Mouse (Mus musculus): Measurements from ENCODE around the gene Tcf19. TPM values are rescaled to one million over a fixed set of nuclear protein-coding genes. Genes with fewer than 3 reads are reported as not detected.
"Not testable (repeated sequence)": the region's sequence is repeated elsewhere in the genome, so short reads cannot be mapped to it uniquely, and the experiment has no call there.

Gene Tcf19
- polyA plus RNA-seq, 1 experiment from 2014 or later, result 88.0 TPM

- no peak for ATAC-seq (ENCODE audit: insufficient number of reproducible peaks, low FRiP score, low TSS enrichment, low read depth)
- 82% methylated on average over 9 of the region's 9 CpGs for WGBS
- Histone ChIP-seq H3K4me1 (no peaks in the 10 kb centered on the region), H3K27me3 (no peaks in the 10 kb centered on the region), H3K9me3 (no peaks in the 10 kb centered on the region), H3K4me3 (no peak overlapping the region), H3K27ac (no peak overlapping the region), H3K9ac (no peak overlapping the region), H3K4me2 (no peak overlapping the region), H3K36me3 (peaks cover 76% of the 10 kb centered on the region)
These were observed 7.7 kb upstream of the Tcf19 start for GRCm38 (mm10) chr17:35524354-35524753.

GRCm38 (mm10) chr17:35517526-35517925, 902 bp upstream of the Tcf19 start:
- no peak for ATAC-seq (ENCODE audit: insufficient number of reproducible peaks, low FRiP score, low TSS enrichment, low read depth)
- peak overlapping the region; percentile 70 for H3K27ac ChIP-seq
- H3K4me2 ChIP-seq, result peak overlapping the region; percentile 85
- H3K9ac ChIP-seq, result peak overlapping the region; percentile 55; the same call in 1 of the 2 replicates
- peaks cover 28% of the 10 kb centered on the region for H3K36me3 ChIP-seq
- 3% methylated on average over 12 of the region's 12 CpGs for WGBS
- no peaks in the 10 kb centered on the region for H3K27me3 ChIP-seq
- H3K9me3 ChIP-seq, result no peaks in the 10 kb centered on the region
- peak overlapping the region; percentile 65 for H3K4me3 ChIP-seq
- H3K4me1 ChIP-seq, result peaks cover 38% of the 10 kb centered on the region

DNA sequence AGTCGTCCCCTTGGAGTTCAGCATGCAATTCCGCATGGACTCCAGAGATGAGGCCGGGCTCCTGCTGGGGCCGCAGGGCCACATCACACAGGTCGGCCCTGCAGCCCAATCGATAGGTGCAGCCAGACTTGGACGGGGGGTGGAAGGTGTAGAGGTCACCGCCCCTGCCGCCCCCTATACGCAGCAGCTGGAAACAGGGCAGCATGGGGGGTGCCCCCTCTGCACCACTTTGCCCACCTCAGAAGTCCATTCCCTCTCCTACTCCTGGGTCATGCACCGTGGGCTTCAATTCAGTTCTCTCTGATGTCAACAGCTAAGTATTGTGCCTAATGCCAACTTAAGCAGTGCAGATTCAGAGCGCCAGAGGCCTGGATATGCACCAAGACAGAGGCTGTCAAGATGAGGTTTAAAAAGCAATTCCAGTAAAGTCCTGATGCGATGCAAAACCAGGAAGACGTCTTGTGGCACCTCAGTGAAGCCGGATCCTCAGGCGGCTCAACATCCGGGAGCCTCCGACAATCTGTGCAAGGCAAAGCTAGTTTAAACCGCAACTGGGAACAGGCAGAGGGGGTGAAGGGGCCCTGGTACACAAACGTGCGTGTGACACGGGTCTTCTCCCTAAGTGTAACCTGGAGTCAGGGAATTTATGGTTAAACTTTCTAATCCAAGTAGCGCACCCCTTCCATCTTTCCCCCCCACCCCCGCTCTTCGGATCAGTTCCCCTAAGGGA, 548 bp downstream of the Tcf19 start:
- 5% methylated on average over 25 of the region's 25 CpGs for WGBS
- Histone ChIP-seq H3K9ac (peak overlapping the region; percentile 52), H3K27me3 (no peaks in the 10 kb centered on the region), H3K27ac (peak overlapping the region; percentile 43), H3K36me3 (peaks cover 21% of the 10 kb centered on the region), H3K4me3 (peak overlapping the region; percentile 65), H3K9me3 (no peaks in the 10 kb centered on the region), H3K4me2 (peak overlapping the region; percentile 85), H3K4me1 (peaks cover 38% of the 10 kb centered on the region)
- ATAC-seq (ENCODE audit: insufficient number of reproducible peaks, low FRiP score, low TSS enrichment, low read depth), result no peak

- Histone ChIP-seq H3K27ac (no peak overlapping the region), H3K4me2 (peak overlapping the region; percentile 85), H3K4me3 (peak overlapping the region; percentile 65), H3K36me3 (peaks cover 15% of the 10 kb centered on the region; the same call in 1 of the 2 replicates), H3K27me3 (no peaks in the 10 kb centered on the region), H3K9me3 (no peaks in the 10 kb centered on the region), H3K9ac (0 out of 2 replicates have a peak overlapping the region, but pooled peaks have one; percentile 26), H3K4me1 (peaks cover 38% of the 10 kb centered on the region)
- ATAC-seq (ENCODE audit: insufficient number of reproducible peaks, low FRiP score, low TSS enrichment, low read depth), result no peak
- 44% methylated on average over 6 of the region's 6 CpGs for WGBS
These were observed 1.9 kb downstream of the Tcf19 start for GRCm38 (mm10) chr17:35514756-35515155.

- no peak overlapping the region for H3K4me3 ChIP-seq
- no peak for ATAC-seq (ENCODE audit: insufficient number of reproducible peaks, low FRiP score, low TSS enrichment, low read depth)
- H3K9ac ChIP-seq, result no peak overlapping the region
- H3K27me3 ChIP-seq, result 0 out of 2 replicates have a peak, but pooled peaks cover 4% of the 10 kb centered on the region
- peak overlapping the region; percentile 85; the same call in 1 of the 2 replicates for H3K4me2 ChIP-seq
- no peaks in the 10 kb centered on the region for H3K9me3 ChIP-seq
- no peak overlapping the region for H3K27ac ChIP-seq
- WGBS, result 26% methylated on average over 2 of the region's 2 CpGs
- H3K36me3 ChIP-seq, result peaks cover 15% of the 10 kb centered on the region; the same call in 1 of the 2 replicates
- peaks cover 44% of the 10 kb centered on the region for H3K4me1 ChIP-seq
These were observed 2.7 kb downstream of the Tcf19 start for GRCm38 (mm10) chr17:35513886-35514285.

DNA sequence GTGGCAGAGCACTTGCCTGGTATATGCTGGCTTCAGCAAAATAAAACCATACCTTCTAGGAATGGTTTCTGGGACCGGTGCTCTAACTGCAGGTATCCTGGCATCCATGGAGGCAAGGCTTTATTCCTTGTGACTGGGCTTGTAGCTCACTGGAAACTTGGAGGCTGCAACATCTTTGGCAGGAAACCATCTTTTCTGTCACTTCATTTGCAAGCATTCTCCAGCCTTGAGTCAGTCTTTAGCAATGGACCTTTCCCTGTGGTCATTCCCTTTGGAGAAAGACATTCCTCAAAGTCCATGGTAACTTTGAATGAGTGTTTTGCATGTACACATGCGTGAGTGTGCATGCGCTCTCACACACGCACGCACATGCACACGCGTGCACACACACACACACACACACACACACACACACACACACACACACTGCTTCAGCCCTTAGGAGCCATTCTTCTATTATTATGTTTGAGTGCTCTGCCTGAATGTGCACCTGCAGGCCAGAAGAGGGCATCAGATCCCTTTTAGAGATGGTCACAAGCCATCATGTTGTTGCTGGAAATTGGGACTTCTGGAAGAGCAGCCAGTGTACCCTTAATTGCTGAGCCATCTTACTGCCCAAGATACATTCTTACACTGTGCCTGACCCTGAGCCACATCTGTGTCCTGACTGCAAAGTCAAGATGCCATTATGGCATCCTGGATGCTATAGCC, 3.6 kb downstream of the Tcf19 start:
- no peak for ATAC-seq (ENCODE audit: insufficient number of reproducible peaks, low FRiP score, low TSS enrichment, low read depth)
- Histone ChIP-seq H3K9ac (no peak overlapping the region), H3K36me3 (peaks cover 15% of the 10 kb centered on the region; the same call in 1 of the 2 replicates), H3K9me3 (no peaks in the 10 kb centered on the region), H3K4me3 (no peak overlapping the region), H3K4me1 (peaks cover 38% of the 10 kb centered on the region), H3K4me2 (no peak overlapping the region), H3K27ac (no peak overlapping the region), H3K27me3 (0 out of 2 replicates have a peak, but pooled peaks cover 5% of the 10 kb centered on the region)
- 93% methylated on average over 7 of the region's 7 CpGs for WGBS

DNA sequence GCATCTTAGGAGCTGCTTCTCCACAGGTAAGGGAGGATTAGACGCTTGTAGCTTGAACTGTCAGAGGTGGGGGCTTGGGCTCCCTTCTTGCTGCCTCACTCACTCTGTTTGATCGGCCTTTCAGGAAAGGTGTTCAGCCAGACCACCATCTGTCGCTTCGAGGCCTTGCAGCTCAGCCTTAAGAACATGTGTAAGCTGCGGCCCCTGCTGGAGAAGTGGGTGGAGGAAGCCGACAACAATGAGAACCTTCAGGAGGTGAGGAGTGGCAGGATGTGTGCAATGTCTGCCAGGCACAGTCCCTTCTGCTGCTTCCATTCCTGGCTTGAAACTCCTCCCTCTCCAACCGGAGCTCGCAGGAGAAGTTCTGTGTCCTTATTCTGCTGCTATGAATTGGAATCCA, 7.3 kb downstream of the Tcf19 start:
- Histone ChIP-seq H3K4me1 (peaks cover 13% of the 10 kb centered on the region), H3K4me3 (no peak overlapping the region), H3K9me3 (no peaks in the 10 kb centered on the region), H3K27me3 (peaks cover 30% of the 10 kb centered on the region), H3K4me2 (no peak overlapping the region), H3K9ac (no peak overlapping the region), H3K27ac (no peak overlapping the region), H3K36me3 (peaks cover 15% of the 10 kb centered on the region; the same call in 1 of the 2 replicates)
- no peak for ATAC-seq (ENCODE audit: insufficient number of reproducible peaks, low FRiP score, low TSS enrichment, low read depth)
- 29% methylated on average over 8 of the region's 8 CpGs for WGBS

- not testable (repeated sequence) for H3K4me2 ChIP-seq; H3K4me3 ChIP-seq; H3K9ac ChIP-seq; H3K4me1 ChIP-seq; H3K27ac ChIP-seq; H3K9me3 ChIP-seq; ATAC-seq (ENCODE audit: insufficient number of reproducible peaks, low FRiP score, low TSS enrichment, low read depth); H3K36me3 ChIP-seq
- H3K27me3 ChIP-seq, result peaks cover 30% of the 10 kb centered on the region
- 50% methylated on average over 5 of the region's 5 CpGs for WGBS
These were observed 8.3 kb downstream of the Tcf19 start for GRCm38 (mm10) chr17:35508279-35508678.

GRCm38 (mm10) chr17:35507556-35508260, 8.9 kb downstream of the Tcf19 start:
- H3K4me2 ChIP-seq, result no peak overlapping the region
- WGBS, result 27% methylated on average over 13 of the region's 13 CpGs
- no peak overlapping the region for H3K9ac ChIP-seq
- ATAC-seq (ENCODE audit: insufficient number of reproducible peaks, low FRiP score, low TSS enrichment, low read depth), result no peak
- no peak overlapping the region for H3K4me3 ChIP-seq
- no peak overlapping the region for H3K27ac ChIP-seq
- peaks cover 30% of the 10 kb centered on the region for H3K27me3 ChIP-seq
- H3K36me3 ChIP-seq, result peaks cover 4% of the 10 kb centered on the region; the same call in 1 of the 2 replicates
- H3K9me3 ChIP-seq, result no peaks in the 10 kb centered on the region
- peaks cover 6% of the 10 kb centered on the region; the same call in 1 of the 2 replicates for H3K4me1 ChIP-seq

- 17% methylated on average over 10 of the region's 10 CpGs for WGBS
- H3K4me2 ChIP-seq, result no peak overlapping the region
- H3K4me1 ChIP-seq, result peaks cover 6% of the 10 kb centered on the region; the same call in 1 of the 2 replicates
- no peak overlapping the region for H3K9ac ChIP-seq
- H3K4me3 ChIP-seq, result no peak overlapping the region
- H3K27me3 ChIP-seq, result peaks cover 30% of the 10 kb centered on the region
- ATAC-seq (ENCODE audit: insufficient number of reproducible peaks, low FRiP score, low TSS enrichment, low read depth), result no peak
- no peaks in the 10 kb centered on the region for H3K9me3 ChIP-seq
- H3K27ac ChIP-seq, result no peak overlapping the region
- no peaks in the 10 kb centered on the region for H3K36me3 ChIP-seq
These were observed 9.7 kb downstream of the Tcf19 start for GRCm38 (mm10) chr17:35506881-35507280.

GRCm38 (mm10) chr17:35505776-35506175, 10.8 kb downstream of the Tcf19 start, which contains the start of gene Pou5f1:
TSS of gene Pou5f1 (plus strand) at chr17:35506018.
- no peak for ATAC-seq (ENCODE audit: insufficient number of reproducible peaks, low FRiP score, low TSS enrichment, low read depth)
- Histone ChIP-seq H3K27ac (no peak within 1 kb of the TSS), H3K4me3 (no peak within 1 kb of the TSS), H3K27me3 (peaks cover 30% of the 10 kb centered on the region), H3K4me1 (peaks cover 6% of the 10 kb centered on the region; the same call in 1 of the 2 replicates), H3K4me2 (no peak within 1 kb of the TSS), H3K36me3 (no peaks in the 10 kb centered on the region), H3K9me3 (no peaks in the 10 kb centered on the region), H3K9ac (no peak within 1 kb of the TSS)
- 69% methylated on average over 13 of the region's 13 CpGs for WGBS
